Mouse (Mus musculus): ENCODE results near the gene Foxn2.
"Not testable (repeated sequence)": the region's sequence is repeated elsewhere in the genome, so short reads cannot be mapped to it uniquely, and the experiment has no call there.

The Foxn2 gene

DNA sequence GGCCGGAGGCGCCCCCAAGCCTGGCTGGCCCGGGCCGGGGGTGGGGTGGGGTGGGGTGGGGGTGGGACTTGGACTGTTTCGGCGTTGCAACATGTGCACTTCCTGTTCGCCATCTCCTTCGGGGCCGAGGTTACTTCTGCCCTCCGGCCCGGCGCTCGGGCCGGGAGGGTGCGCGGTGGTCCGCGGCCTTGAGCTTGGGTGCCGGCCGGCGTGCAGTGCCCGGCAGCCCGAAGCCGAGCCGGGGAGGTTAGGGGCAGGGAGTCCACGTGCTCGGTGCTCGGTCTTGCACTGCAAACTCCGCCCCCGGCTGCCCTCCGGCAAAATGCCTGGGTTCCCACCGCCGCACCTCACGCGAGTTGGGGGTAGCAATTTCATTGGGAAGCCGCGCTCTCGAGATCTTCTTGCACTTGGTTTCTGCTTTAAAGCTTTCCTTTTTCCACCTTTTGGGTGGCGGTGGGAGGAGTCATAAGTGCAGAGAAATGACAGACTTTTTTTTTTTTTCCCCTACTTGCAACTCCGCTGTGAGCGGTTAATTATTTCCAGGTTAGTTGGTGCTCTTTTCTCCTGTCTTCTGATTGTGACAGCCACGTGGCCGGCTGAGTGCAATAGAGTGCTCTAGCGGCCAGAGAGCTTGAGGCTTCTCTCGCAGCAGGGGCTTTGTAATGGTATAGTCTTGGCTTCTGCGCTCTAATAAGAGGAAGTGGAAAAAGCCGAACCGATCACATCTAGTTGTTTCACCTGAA, 1.1 kb downstream of the Foxn2 start:
- in situ Hi-C loops (cut with MseI, MboI), result no loop called here

- in situ Hi-C loops (cut with MseI, MboI), result no loop called here
Observed at GRCm38 (mm10) chr17:88442661-88443060, 2.1 kb downstream of the Foxn2 start.

GRCm38 (mm10) chr17:88443186-88443585, 2.7 kb downstream of the Foxn2 start:
- in situ Hi-C loops (cut with MseI, MboI), result no loop called here

DNA sequence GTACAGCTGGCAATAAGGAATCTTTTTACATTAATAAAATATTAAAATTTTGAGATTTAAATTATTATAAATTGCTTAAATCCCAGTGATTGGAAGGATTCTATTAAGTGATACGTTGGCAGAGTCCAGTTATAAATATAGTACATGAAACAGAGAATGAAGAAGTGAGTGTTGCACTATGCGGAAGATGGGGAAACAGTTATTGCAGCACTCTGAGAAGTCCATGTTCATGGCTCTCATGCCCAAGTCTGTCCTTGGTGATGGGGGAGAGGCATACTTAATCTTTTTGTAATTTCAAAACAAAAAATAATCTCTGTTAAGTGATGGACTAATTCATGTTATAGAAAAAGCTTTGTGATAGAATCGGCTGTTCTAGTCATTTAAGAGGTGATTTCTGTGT, 17.6 kb downstream of the Foxn2 start:
- in situ Hi-C loops (cut with MseI, MboI), result no loop called here

- in situ Hi-C loops (cut with MseI, MboI), result no loop called here
Observed at GRCm38 (mm10) chr17:88459516-88459915, 19.0 kb downstream of the Foxn2 start.

GRCm38 (mm10) chr17:88459916-88460901, 19.7 kb downstream of the Foxn2 start:
- in situ Hi-C loops (cut with MseI, MboI), result no loop called here

GRCm38 (mm10) chr17:88462658-88463057, 22.1 kb downstream of the Foxn2 start:
- in situ Hi-C loops (cut with MseI, MboI), result no loop called here

DNA sequence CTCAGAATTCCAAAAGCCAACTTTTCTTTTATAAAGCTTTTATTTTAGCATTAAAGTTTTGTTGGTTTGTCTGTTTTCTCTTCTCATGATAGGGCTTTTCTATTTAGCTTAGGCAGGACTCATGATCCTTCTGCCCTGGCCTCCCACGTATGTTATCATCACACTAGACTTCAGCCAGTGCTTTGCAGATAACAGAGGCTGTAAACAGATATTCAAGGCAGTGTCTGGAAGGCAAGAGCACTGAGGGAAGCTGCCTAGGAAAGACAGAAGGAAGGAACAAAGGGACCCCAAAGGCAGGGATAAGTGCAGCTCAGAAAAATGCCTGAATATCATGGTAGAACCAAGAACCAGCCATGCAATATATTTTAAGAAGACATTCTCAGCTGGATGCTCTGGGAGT, 26.1 kb downstream of the Foxn2 start:
- in situ Hi-C loops (cut with MseI, MboI), result no loop called here

DNA sequence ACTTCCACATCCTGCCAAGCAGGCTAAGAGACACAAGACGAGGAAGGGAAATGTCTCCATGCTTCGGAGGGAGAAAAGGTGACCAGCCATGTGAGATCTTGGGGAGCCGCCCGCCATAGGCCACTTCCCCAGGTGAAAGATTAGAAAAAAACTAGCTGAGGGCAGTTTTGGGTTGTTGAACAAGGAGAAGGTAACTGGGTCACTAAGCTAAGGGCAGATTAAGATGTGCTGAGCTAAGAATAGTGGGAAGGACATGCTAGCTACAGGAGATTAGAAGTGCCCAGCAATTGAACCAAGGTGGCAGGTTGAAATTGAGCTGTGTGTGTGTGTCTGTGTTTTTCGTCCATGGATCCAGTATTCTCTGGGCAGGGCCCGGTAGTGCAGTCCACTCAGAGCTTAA, 27.2 kb downstream of the Foxn2 start:
- in situ Hi-C loops (cut with MseI, MboI), result no loop called here

GRCm38 (mm10) chr17:88468655-88469398, 28.3 kb downstream of the Foxn2 start:
- in situ Hi-C loops (cut with MseI, MboI), result not testable (repeated sequence)

GRCm38 (mm10) chr17:88473766-88474165, 33.3 kb downstream of the Foxn2 start:
- in situ Hi-C loops (cut with MseI, MboI), result no loop called here

GRCm38 (mm10) chr17:88477165-88477564, 36.7 kb downstream of the Foxn2 start:
- in situ Hi-C loops (cut with MseI, MboI), result no loop called here

- in situ Hi-C loops (cut with MseI, MboI), result no loop called here
Observed at GRCm38 (mm10) chr17:88477699-88478098, 37.2 kb downstream of the Foxn2 start.

DNA sequence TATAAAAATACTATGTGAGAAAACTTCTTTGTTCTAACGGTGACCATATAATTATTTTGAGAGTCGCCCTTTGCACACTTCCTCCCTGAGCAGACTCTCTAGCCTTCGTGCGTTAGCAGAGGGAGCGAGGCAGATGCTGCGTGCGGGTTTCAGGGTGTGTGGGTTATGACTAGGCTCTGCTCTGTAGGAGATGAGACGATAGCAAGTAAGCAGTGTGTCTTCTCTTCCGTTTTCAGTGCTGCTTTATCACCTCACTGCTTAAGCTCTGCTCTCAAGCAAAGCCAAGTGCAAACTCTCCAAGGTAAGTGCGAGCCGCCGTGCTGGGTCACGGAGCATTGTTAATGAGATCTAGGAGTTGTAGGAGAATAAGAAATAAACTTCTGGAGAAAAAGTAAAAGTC, 38.5 kb downstream of the Foxn2 start:
- in situ Hi-C loops (cut with MseI, MboI), result no loop called here

DNA sequence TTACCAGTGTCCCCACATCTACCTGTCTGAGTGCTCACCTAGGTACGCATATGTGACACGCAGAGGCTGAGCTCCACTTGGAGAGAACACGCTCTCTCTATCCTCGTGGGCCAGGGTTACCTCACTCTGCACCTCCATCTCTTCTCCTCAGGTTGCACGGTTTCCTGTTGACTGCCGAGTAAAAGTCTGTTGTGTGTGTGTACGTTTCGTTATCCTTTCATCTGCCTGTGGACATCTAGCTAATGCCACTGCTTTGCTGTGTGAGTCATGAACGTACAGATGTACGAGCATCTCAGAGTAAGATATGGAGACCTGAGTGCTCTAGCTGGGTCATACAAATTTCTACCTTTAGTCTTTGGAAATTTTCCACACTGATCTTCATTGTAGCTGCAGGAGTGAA, 39.9 kb downstream of the Foxn2 start:
- in situ Hi-C loops (cut with MseI, MboI), result no loop called here

- in situ Hi-C loops (cut with MseI, MboI), result no loop called here
Observed at GRCm38 (mm10) chr17:88481062-88481461, 40.6 kb downstream of the Foxn2 start.

DNA sequence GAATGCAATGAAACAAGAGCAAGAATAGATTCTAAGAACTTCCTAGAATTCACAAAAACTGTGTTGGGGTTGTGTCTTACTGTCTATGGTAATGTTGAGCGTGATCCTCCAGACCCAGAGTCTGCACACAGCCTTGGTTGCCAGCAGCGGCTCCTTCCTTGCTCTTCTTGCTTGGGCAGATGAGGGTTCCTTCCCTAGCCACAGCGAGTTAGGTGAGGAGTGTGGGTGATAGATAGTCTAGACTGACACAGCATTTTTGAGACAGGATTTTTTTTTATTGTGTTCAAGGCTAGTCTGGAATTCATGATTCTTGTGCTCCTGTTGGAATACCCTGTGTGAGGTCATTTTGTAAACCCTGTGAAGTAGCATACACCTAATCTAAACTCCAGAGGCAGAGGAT, 41.1 kb downstream of the Foxn2 start:
- in situ Hi-C loops (cut with MseI, MboI), result no loop called here

DNA sequence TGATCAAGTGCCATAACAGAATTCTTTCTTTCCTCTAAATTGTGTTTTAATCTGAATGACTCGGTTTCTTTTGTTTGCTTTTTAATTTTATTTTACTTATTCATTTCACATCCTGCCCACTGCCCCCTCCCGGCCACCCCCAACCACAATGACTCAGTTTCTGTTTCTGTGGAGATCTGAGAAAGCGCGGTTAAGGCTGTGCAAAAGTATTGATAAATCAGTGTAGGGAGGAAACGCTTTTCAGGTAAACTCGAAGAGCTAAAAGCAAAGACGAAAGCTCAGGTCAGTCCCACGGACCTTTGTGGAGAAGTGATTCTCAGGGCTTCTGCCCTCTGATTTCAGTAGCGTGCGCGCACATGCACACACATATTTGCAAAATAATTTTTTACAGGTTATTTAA, 44.0 kb downstream of the Foxn2 start:
- in situ Hi-C loops (cut with MseI, MboI), result no loop called here

GRCm38 (mm10) chr17:88484951-88485350, 44.4 kb downstream of the Foxn2 start:
- in situ Hi-C loops (cut with MseI, MboI), result no loop called here

DNA sequence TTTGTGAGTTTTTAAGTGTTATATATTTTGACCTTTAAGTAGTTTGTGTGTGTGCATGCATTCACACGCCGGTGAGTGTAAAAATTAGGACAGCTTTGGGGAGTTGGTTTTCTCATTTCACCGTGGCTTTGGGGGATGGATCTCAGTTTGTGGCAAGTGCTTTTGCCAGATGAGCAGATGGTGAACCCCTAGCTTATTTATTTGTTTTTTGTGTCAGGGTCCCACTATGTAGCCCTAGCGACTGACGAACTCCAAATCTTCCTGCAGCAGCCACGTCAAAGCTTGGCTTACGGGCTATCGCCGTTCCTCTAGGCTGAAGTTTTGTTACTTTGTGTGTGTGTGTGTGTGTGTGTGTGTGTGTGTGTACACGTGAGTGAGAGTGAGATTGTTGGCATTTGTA, 50.0 kb downstream of the Foxn2 start:
- in situ Hi-C loops (cut with MseI, MboI), result no loop called here

- in situ Hi-C loops (cut with MseI, MboI), result no loop called here
Observed at GRCm38 (mm10) chr17:88491366-88492106, 51.0 kb downstream of the Foxn2 start.
